Mouse (Mus musculus) brown adipose tissue, adult 24 weeks (tissue): ENCODE data around the gene Gm17387. TPM values are rescaled to one million over a fixed set of nuclear protein-coding genes. Genes with fewer than 3 reads are reported as not detected.

Experiments used
- H3K27ac ChIP-seq: fragments of 200-500 bp; replicated peaks from 2 replicates; pipeline ENCODE4 v1.5.1; 2012; ENCODE audit warnings: low read depth, mild to moderate bottlenecking, low read length
- H3K4me1 ChIP-seq: fragments of 200-500 bp; 2 replicates; pipeline ENCODE4 v1.6.1; 2012; ENCODE audit warnings: low read length, mixed read lengths; ENCODE audit not compliant: control insufficient read depth, insufficient read depth, insufficient read length
- H3K4me3 ChIP-seq: fragments of 200-500 bp; 2 replicates; pipeline ENCODE4 v1.5.1; 2012; ENCODE audit warnings: low read depth, mild to moderate bottlenecking, low read length, moderate library complexity; ENCODE audit not compliant: insufficient read depth
- polyA plus RNA-seq: library from polyadenylated mRNA; stranded (reverse); fragments of >200 nt; gene quantifications from 2 replicates; pipeline ENCODE4 v1.2.4, GENCODE M21; 2012; ENCODE audit not compliant: missing spikeins, insufficient read depth, insufficient read length

Gene Gm17387
- polyA plus RNA-seq, 1 experiment = not detected

- Histone ChIP-seq H3K4me1 (peaks cover 7% of the 10 kb centered on the region; the same call in 1 of the 2 replicates), H3K27ac (no peak overlapping the region), H3K4me3 (no peak overlapping the region)
These were observed 22.2 kb downstream of the Gm17387 start for GRCm38 (mm10) chr7:141051060-141051685.

DNA sequence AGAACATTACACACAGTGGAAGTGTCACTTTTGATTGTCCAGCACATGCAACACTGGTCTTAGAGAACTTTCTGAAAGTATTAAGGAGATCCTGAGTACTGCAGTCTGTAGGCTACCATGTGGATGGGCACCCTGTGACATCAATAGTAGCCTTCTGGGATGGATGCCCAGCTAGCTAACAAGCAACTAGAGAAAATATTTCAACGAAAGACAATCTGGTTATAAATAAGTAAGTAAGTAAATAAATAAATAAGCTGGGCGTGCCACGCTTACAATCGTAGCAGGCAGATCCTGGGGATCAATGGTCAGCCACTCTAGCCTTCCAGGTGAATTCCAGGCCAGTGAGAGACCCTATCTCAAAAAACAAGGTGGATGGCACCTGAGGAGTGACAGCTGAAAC, 23.1 kb downstream of the Gm17387 start:
- no peak overlapping the region for H3K4me3 ChIP-seq
- peaks cover 1% of the 10 kb centered on the region; the same call in 1 of the 2 replicates for H3K4me1 ChIP-seq
- no peak overlapping the region for H3K27ac ChIP-seq

DNA sequence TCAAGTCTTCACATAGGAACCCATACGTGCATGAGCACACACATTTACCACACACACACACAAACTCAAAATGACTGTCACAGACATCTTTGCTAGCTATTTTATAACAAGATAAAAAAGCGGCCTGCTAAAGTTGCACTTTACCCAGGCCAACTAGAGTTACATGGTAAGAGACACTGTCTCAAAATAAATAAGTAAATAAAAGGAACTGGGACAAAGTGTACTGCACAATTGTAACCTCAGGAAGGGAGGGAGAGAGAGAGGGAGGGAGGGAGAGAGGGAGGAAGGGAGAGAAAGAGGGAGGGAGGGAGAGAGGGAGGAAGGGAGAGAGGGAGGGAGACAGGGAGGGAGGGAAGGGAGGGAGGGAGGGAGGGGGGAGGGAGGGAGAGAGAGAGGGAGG, 23.5 kb downstream of the Gm17387 start:
- Histone ChIP-seq H3K27ac (no peak overlapping the region), H3K4me1 (no peaks in the 10 kb centered on the region), H3K4me3 (no peak overlapping the region)

GRCm38 (mm10) chr7:141055785-141056184, 26.9 kb downstream of the Gm17387 start:
- Histone ChIP-seq H3K4me1 (no peaks in the 10 kb centered on the region), H3K4me3 (no peak overlapping the region), H3K27ac (no peak overlapping the region)

- no peak overlapping the region for H3K27ac ChIP-seq
- no peaks in the 10 kb centered on the region for H3K4me1 ChIP-seq
These were observed 28.0 kb downstream of the Gm17387 start for GRCm38 (mm10) chr7:141056976-141057375.

DNA sequence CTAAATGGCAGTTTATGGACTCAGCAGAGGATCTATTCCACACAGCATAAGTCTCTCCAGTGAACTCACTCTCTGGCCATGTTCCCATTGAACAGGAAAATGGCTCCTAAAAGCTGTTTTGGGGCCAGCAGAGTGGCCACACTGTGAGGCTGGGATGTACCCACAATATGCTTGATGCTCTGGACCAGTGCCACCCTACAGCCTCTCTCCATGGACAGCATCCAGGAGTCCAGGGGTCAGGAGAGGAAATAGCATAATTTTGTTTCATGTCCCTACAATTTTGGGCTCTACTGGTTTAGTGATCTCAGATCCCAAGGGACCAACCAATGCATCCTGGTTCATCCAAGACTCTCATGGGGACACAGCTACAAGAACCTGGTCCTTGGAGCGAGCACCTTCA, 28.6 kb downstream of the Gm17387 start:
- H3K4me1 ChIP-seq = no peaks in the 10 kb centered on the region
- no peak overlapping the region for H3K27ac ChIP-seq
- H3K4me3 ChIP-seq = no peak overlapping the region

More at GRCm38 (mm10) chr7:141056976-141057375, 28.0 kb downstream of the Gm17387 start:
- no peak overlapping the region for H3K4me3 ChIP-seq

- Histone ChIP-seq H3K27ac (no peak overlapping the region), H3K4me1 (no peaks in the 10 kb centered on the region), H3K4me3 (no peak overlapping the region)
These were observed 29.8 kb downstream of the Gm17387 start for GRCm38 (mm10) chr7:141058601-141059341.

GRCm38 (mm10) chr7:141059929-141060328, 31.0 kb downstream of the Gm17387 start:
- peak overlapping the region; percentile 60; the same call in 1 of the 2 replicates for H3K4me3 ChIP-seq
- H3K4me1 ChIP-seq = no peaks in the 10 kb centered on the region
- H3K27ac ChIP-seq = 0 out of 2 replicates have a peak overlapping the region, but pooled peaks have one; percentile 24

DNA sequence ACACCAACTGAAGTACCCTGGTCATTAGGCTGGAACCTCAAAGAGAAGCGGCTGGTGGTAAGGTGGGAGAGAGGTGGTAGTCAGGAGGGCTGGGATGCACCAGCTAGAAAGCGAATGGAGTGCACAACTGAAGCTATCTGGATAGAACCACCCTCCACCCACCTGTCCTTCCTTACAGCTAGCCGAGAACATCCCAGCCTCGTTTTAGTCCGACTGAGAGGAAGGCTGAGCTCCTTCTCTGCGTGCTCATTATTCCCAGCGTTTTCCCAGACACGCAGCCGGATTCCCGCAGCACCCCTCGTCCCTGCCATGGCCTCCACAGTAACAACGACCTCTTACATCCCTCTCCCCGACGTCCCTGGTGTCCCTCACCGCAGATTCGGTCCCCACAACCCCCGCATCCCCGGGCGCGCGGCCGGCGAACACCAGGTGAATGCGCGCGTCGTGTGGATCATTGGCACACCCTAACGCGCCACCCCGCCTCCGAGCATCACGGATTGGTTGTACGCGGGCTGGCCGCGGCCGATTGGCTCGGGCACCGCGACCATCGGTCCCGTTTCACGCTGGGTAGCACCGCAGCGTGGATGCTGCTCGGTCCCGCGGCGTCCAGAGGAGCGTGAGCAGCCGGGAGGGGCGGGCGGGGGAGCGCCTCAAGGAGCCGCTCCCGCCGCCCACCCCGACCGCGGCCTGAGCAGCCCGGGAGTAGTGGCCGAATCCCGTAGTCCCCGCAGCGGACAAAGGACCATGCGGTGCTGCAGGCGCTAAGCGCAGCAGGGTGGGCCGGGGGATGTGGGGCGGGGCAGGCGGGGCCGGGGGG, 31.7 kb downstream of the Gm17387 start, which contains the start of gene B4galnt4:
B4galnt4 (plus strand) TSS at position 679 of the 817 bp plus-strand sequence.
- H3K4me1 ChIP-seq = no peaks in the 10 kb centered on the region
- 0 out of 2 replicates have a peak within 1 kb of the TSS, but pooled peaks have one; percentile 24 for H3K27ac ChIP-seq
- peak within 1 kb of the TSS; percentile 60 for H3K4me3 ChIP-seq

DNA sequence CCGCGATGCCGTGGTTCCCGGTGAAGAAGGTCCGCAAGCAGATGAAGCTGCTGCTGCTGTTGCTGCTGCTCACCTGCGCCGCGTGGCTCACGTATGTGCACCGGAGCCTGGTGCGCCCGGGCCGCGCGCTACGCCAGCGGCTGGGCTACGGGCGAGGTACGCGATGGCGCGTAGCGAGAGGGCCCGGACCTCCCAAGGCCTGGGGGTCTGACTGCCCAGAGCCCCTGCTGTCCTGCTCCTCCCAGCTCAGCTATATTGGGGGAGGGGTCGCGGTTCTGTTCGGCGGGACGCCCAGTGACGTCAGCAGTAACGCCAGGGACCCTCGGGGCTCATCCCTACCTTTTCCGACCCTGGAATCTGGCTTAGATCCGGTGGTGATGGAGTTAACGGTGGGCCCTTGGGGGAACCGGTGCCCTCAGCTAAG, 32.4 kb downstream of the Gm17387 start:
- no peak overlapping the region for H3K27ac ChIP-seq
- no peaks in the 10 kb centered on the region for H3K4me1 ChIP-seq
- peak overlapping the region; percentile 20; the same call in 1 of the 2 replicates for H3K4me3 ChIP-seq

GRCm38 (mm10) chr7:141062525-141062924, 33.6 kb downstream of the Gm17387 start:
- H3K4me3 ChIP-seq = no peak overlapping the region
- H3K4me1 ChIP-seq = no peaks in the 10 kb centered on the region
- no peak overlapping the region for H3K27ac ChIP-seq

DNA sequence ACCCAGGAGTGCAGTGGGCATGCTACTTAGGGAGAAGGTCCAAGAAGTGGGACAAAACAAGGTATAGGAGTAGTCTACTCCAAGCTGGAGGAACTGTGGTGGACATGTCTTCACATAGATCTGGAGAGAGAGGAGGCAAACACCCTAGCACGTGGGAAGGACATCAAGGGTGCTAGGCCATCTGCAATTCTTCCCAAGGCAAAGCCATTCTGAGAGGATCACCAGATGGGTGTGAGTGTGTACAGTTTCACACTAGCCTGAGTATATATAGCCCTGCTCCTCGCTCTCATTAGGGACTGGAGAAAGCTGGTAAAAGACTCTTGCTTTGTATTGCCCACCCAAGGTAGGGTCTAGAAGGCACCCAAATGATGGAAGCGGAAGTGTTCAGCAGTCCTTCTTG, 34.4 kb downstream of the Gm17387 start:
- Histone ChIP-seq H3K4me1 (no peaks in the 10 kb centered on the region), H3K4me3 (no peak overlapping the region)

DNA sequence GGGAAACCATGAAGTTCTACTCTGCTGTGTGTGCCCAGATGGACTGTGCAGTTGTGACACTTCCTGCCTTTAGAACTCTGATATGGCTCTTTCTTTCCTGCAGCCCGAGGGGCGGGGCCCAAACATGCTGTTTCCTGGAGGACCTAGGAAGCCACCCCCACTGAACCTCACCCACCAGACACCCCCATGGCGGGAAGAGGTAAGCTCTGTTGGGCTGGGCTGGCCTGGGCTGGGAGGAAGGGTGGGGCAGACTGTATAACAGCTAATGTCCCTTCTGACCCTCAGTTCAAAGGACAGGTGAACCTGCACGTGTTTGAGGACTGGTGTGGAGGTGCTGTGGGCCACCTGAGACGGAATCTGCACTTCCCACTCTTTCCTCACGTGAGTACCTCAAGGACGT, 35.2 kb downstream of the Gm17387 start:
- Histone ChIP-seq H3K4me3 (no peak overlapping the region), H3K27ac (no peak overlapping the region), H3K4me1 (no peaks in the 10 kb centered on the region)

More for the DNA sequence above, 34.4 kb downstream of the Gm17387 start:
- H3K27ac ChIP-seq = no peak overlapping the region

DNA sequence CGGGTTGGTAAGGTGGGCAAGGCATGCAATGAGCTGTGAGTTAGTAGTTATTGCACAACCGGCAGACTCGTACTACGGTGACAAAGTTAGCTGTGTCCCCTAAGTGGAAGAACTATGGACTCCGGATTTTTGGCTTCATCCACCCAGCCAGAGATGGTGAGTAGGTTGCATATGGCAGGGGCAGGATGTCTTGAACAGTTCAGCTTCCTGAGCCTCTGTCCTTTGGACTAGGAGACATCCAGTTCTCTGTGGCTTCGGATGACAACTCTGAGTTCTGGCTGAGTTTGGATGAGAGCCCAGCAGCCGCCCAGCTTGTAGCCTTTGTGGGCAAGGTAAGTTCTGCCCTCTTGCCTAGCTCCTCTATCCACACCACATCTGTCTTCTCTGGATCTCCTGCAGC, 35.6 kb downstream of the Gm17387 start:
- Histone ChIP-seq H3K4me3 (no peak overlapping the region), H3K27ac (no peak overlapping the region), H3K4me1 (no peaks in the 10 kb centered on the region)

DNA sequence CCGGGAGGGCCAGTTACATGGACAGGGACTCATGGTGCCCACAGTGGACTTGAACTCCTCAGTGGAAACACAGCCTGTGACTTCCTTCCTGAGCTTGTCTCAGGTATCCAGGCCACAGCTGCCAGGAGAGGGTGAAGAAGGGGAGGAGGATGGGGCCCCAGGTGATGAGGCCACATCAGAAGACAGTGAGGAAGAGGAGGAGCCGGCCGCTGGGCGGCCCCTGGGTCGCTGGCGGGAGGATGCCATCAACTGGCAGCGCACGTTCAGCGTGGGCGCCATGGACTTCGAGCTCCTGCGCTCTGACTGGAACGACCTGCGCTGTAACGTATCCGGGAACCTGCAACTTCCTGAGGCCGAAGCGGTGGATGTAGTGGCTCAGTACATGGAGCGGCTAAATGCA, 39.4 kb downstream of the Gm17387 start:
- no peak overlapping the region for H3K27ac ChIP-seq
- H3K4me1 ChIP-seq = no peaks in the 10 kb centered on the region
- no peak overlapping the region for H3K4me3 ChIP-seq
